Mouse (Mus musculus) heart, embryonic 12.5 days (tissue): Measurements from ENCODE around the gene Peli1. TPM values are rescaled to one million over a fixed set of nuclear protein-coding genes. Genes with fewer than 3 reads are reported as not detected.

ENCODE experiments used
- ATAC-seq: fragments of 200-750 bp; cut with Nextera tagmentation; 2 replicates; pipeline ENCODE4 v1.8.0; 2017; ENCODE audit warnings: moderate TSS enrichment, moderate library complexity; ENCODE audit not compliant: insufficient number of reproducible peaks, low FRiP score
- H3K27ac ChIP-seq: fragments of 300-500 bp; sonication (generic); 2 replicates; pipeline ENCODE4 v1.5.1; 2016; ENCODE audit warnings: mild to moderate bottlenecking, moderate library complexity; ENCODE audit not compliant: poor library complexity, severe bottlenecking
- H3K27me3 ChIP-seq: fragments of 300-500 bp; sonication (generic); replicated peaks from 2 replicates; pipeline ENCODE4 v1.6.1; 2016; ENCODE audit warnings: mild to moderate bottlenecking, moderate library complexity
- H3K36me3 ChIP-seq: fragments of 300-500 bp; sonication (generic); 2 replicates; pipeline ENCODE4 v1.6.1; 2016; ENCODE audit warnings: mild to moderate bottlenecking, moderate library complexity
- H3K4me1 ChIP-seq: fragments of 300-500 bp; sonication (generic); replicated peaks from 2 replicates; pipeline ENCODE4 v1.6.1; 2016; ENCODE audit warnings: mild to moderate bottlenecking
- H3K4me2 ChIP-seq: fragments of 300-500 bp; sonication (generic); 2 replicates; pipeline ENCODE4 v1.6.1; 2016; ENCODE audit warnings: mild to moderate bottlenecking, moderate library complexity
- H3K4me3 ChIP-seq: fragments of 300-500 bp; sonication (generic); 2 replicates; pipeline ENCODE4 v1.5.1; 2016; ENCODE audit warnings: mild to moderate bottlenecking
- H3K9ac ChIP-seq: fragments of 300-500 bp; sonication (generic); 2 replicates; pipeline ENCODE4 v1.6.1; 2016; ENCODE audit warnings: mild to moderate bottlenecking, moderate library complexity
- H3K9me3 ChIP-seq: fragments of 300-500 bp; sonication (generic); replicated peaks from 2 replicates; pipeline ENCODE4 v1.6.1; 2016; ENCODE audit warnings: mild to moderate bottlenecking, moderate library complexity
- WGBS: fragments of 180-500 bp; shearing (Covaris S2); methylation state at CpG from one replicate; pipeline ENCODE4 v1.1.7; 2016; 5-methylcytosine and 5-hydroxymethylcytosine counted together
- polyA plus RNA-seq: library from polyadenylated mRNA; unstranded; fragments of >200 nt; fragmentation: Nextera tagmentation; extraction: Ambion mirVana; gene quantifications from 2 replicates; pipeline ENCODE4 v1.2.1, GENCODE M21; 2016

Gene Peli1
- polyA plus RNA-seq, 1 experiment from 2014 or later = 31.0 TPM

DNA sequence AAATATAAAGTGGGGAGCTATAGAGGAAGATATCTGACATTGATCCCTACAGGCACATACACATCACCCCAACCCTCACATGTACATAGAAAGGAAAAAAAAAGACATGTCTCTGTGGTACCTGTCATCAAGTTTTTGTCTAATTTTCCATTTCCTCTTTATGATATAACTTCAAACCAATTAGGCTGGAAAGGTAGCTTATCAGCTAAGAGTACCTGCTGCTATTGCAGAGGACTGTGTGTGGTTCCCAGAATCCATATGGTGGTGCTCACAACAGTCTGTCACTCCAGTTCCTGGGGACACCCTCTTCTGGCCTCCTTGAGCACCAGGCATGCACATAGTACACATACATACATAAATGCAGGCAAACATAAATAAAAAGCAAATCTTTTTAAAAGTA is 24.7 kb downstream of the Peli1 start:
- Histone ChIP-seq H3K4me3 (no peak overlapping the region), H3K9me3 (no peaks in the 10 kb centered on the region), H3K4me2 (no peak overlapping the region), H3K27ac (no peak overlapping the region), H3K36me3 (no peaks in the 10 kb centered on the region), H3K9ac (no peak overlapping the region), H3K27me3 (no peaks in the 10 kb centered on the region), H3K4me1 (0 out of 2 replicates have a peak, but pooled peaks cover 6% of the 10 kb centered on the region)
- no peak for ATAC-seq

DNA sequence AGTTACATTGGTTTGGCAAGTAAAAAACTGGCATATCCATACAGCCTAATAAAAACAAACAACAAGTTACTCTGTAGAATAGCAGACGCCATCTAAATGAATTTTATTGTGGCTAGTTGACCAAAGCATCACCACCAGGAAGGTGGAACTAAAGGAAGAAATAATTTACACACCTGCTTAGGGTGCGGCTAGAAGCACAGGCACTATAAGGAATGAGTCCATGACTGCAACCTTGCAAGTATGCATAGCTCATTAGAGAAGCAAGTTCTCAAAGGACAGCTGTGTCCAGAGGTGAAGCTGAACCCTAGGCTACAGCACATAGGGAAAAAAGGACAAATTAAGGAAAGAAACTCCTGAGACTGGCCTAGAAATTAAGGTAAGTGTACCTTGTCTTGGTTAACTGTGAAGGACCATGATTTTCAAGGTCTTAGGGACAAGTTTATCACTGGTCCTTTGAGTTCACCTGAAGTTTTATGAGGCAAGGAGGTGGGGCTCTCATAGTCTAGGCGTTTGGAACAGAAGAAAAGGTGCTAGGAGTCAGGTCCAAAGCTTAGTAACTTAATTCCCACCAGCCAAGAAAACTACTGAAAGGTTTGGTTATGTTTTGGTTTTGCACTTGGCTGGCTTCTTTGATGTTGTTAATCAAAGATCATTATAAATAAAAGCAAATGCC is 25.7 kb downstream of the Peli1 start:
- Histone ChIP-seq H3K9me3 (no peaks in the 10 kb centered on the region), H3K27me3 (no peaks in the 10 kb centered on the region), H3K4me1 (0 out of 2 replicates have a peak, but pooled peaks cover 8% of the 10 kb centered on the region), H3K27ac (no peak overlapping the region), H3K4me2 (no peak overlapping the region), H3K4me3 (no peak overlapping the region), H3K36me3 (no peaks in the 10 kb centered on the region), H3K9ac (no peak overlapping the region)
- 85% methylated on average over 3 of the region's 3 CpGs for WGBS
- ATAC-seq = no peak

DNA sequence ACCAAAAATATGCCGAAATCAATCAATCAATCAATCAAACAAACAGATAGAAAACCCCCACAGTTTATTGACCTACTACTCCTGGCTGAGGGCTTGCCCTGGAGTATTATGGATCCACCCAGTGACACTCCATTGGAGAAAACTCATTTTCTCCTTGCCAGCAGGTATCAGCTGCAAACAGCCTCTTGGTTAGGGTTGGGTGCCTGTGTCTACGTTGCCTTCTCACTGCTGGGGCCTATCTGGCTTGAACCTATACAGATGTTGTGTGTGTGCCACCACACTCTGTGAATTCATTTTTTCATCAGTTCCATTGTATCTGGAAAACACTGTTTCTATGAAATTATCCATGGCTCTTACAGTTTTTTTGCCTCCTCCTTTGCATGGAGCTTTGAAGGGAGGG is 30.6 kb downstream of the Peli1 start:
- Histone ChIP-seq H3K4me2 (no peak overlapping the region), H3K4me1 (0 out of 2 replicates have a peak, but pooled peaks cover 8% of the 10 kb centered on the region), H3K9me3 (no peaks in the 10 kb centered on the region), H3K9ac (no peak overlapping the region), H3K4me3 (no peak overlapping the region), H3K27me3 (no peaks in the 10 kb centered on the region), H3K36me3 (no peaks in the 10 kb centered on the region), H3K27ac (no peak overlapping the region)
- no peak for ATAC-seq
- WGBS = 83% methylated on average over 2 of the region's 2 CpGs

GRCm38 (mm10) chr11:21122399-21122798 is 31.3 kb downstream of the Peli1 start:
- Histone ChIP-seq H3K4me3 (no peak overlapping the region), H3K27ac (0 out of 2 replicates have a peak overlapping the region, but pooled peaks have one; percentile 33), H3K4me2 (no peak overlapping the region), H3K9ac (no peak overlapping the region), H3K27me3 (no peaks in the 10 kb centered on the region), H3K4me1 (0 out of 2 replicates have a peak, but pooled peaks cover 8% of the 10 kb centered on the region), H3K36me3 (no peaks in the 10 kb centered on the region), H3K9me3 (no peaks in the 10 kb centered on the region)
- no peak for ATAC-seq
- WGBS = 36% methylated on average over 2 of the region's 2 CpGs

DNA sequence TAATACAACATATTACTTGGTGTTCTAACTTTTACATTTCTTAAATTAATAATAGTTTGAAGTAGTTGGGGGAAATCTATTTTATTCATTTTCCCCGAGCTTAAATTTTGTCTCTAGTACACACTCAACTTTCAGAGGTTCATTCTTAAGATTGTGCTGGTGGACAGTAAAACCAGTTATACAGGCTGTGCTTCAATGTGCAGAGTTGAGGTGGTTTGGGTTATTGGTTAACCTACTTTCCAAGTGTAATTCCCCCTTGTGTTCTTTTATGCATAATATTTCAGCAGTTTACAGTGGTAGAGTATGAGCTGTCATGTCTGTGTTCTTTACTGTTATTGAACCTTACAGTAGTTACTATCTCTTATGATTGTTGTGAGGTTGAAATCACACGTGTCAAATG is 40.6 kb downstream of the Peli1 start:
- no peak overlapping the region for H3K4me3 ChIP-seq
- no peaks in the 10 kb centered on the region for H3K27me3 ChIP-seq
- no peak overlapping the region for H3K4me2 ChIP-seq
- peaks cover 6% of the 10 kb centered on the region for H3K9me3 ChIP-seq
- H3K9ac ChIP-seq = no peak overlapping the region
- peaks cover 5% of the 10 kb centered on the region; the same call in 1 of the 2 replicates for H3K4me1 ChIP-seq
- ATAC-seq = no peak
- H3K36me3 ChIP-seq = peaks cover 9% of the 10 kb centered on the region
- H3K27ac ChIP-seq = no peak overlapping the region
- 73% methylated on average over 2 of the region's 2 CpGs for WGBS

DNA sequence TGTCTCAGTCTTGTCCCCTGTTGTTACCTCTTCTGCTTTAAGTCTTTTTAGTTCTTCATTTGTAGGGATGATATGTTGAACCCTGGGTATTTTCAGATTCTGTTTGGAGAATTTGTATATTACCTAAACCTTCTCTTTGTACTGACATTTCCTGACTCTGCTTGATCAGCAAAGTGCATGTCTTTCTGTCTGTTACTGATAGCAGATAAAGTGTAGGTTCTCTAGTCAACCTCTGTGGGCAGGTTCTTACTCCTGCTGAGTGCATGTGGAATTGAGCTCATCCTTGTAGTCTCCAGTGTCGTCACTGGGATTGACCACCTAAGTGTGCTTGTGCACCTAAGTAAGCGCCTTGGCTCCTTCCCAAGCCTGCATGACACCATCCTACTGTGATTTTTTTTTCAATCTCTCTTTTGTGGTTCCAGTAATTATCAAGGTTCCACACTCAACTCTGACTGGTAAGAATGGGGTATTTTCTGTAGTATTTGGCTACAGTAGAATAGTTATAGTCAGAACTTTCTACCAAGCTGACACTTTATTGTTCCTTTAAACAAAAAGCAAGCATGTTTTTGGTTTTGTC is 43.9 kb downstream of the Peli1 start:
- H3K36me3 ChIP-seq = peaks cover 14% of the 10 kb centered on the region
- ATAC-seq = no peak
- no peak overlapping the region for H3K4me2 ChIP-seq
- no peak overlapping the region for H3K9ac ChIP-seq
- WGBS = 78% methylated on average over 2 of the region's 2 CpGs
- H3K27me3 ChIP-seq = no peaks in the 10 kb centered on the region
- H3K27ac ChIP-seq = no peak overlapping the region
- no peaks in the 10 kb centered on the region for H3K9me3 ChIP-seq
- peaks cover 5% of the 10 kb centered on the region; the same call in 1 of the 2 replicates for H3K4me1 ChIP-seq
- no peak overlapping the region for H3K4me3 ChIP-seq

GRCm38 (mm10) chr11:21139453-21139852 is 48.4 kb downstream of the Peli1 start:
- Histone ChIP-seq H3K9me3 (no peaks in the 10 kb centered on the region), H3K36me3 (peaks cover 38% of the 10 kb centered on the region), H3K4me1 (no peaks in the 10 kb centered on the region), H3K4me3 (no peak overlapping the region), H3K27ac (no peak overlapping the region), H3K4me2 (no peak overlapping the region), H3K27me3 (no peaks in the 10 kb centered on the region), H3K9ac (no peak overlapping the region)
- WGBS = 85% methylated on average over 1 of the region's 1 CpGs
- no peak for ATAC-seq

DNA sequence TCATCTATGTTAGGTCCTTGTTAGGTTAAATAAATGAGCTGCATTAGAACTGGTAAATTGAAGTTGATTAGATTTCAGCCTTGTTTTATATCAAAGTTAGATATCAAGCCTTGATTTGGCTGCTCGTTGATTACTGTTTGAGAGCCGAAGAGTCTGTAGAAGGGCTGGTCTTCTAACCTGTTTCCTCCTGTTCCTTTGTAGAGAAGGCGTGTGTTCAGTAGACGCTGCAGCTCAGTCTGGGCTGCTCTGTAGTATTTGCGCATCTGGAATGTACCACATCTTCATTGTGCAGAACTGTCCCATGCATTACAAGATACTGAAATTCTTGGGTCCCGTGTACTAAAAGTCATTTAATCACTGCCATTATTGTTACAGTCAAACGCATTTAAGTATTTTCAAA is 50.2 kb downstream of the Peli1 start:
- WGBS = 90% methylated on average over 7 of the region's 7 CpGs

GRCm38 (mm10) chr11:21141755-21142154 is 50.7 kb downstream of the Peli1 start:
- Histone ChIP-seq H3K4me2 (no peak overlapping the region), H3K9ac (no peak overlapping the region), H3K27me3 (no peaks in the 10 kb centered on the region), H3K27ac (no peak overlapping the region), H3K4me3 (no peak overlapping the region), H3K4me1 (no peaks in the 10 kb centered on the region), H3K9me3 (no peaks in the 10 kb centered on the region), H3K36me3 (peaks cover 38% of the 10 kb centered on the region)
- no peak for ATAC-seq
- WGBS = 92% methylated on average over 4 of the region's 4 CpGs

More for the DNA sequence above, 50.2 kb downstream of the Peli1 start:
- no peaks in the 10 kb centered on the region for H3K4me1 ChIP-seq
- no peak overlapping the region for H3K9ac ChIP-seq
- no peak overlapping the region for H3K4me2 ChIP-seq
- no peak for ATAC-seq
- no peaks in the 10 kb centered on the region for H3K9me3 ChIP-seq
- H3K36me3 ChIP-seq = peaks cover 37% of the 10 kb centered on the region
- no peak overlapping the region for H3K27ac ChIP-seq
- H3K27me3 ChIP-seq = no peaks in the 10 kb centered on the region
- no peak overlapping the region for H3K4me3 ChIP-seq

- Histone ChIP-seq H3K4me2 (no peak overlapping the region), H3K4me1 (no peaks in the 10 kb centered on the region), H3K27me3 (no peaks in the 10 kb centered on the region), H3K4me3 (no peak overlapping the region), H3K27ac (no peak overlapping the region), H3K9ac (no peak overlapping the region), H3K9me3 (0 out of 2 replicates have a peak, but pooled peaks cover 3% of the 10 kb centered on the region), H3K36me3 (peaks cover 48% of the 10 kb centered on the region)
- ATAC-seq = no peak
- 73% methylated on average over 4 of the region's 4 CpGs for WGBS
Measured at GRCm38 (mm10) chr11:21149476-21149875, 58.4 kb downstream of the Peli1 start.

GRCm38 (mm10) chr11:21150316-21150715 is 59.2 kb downstream of the Peli1 start:
- H3K4me2 ChIP-seq = no peak overlapping the region
- H3K4me1 ChIP-seq = no peaks in the 10 kb centered on the region
- H3K27ac ChIP-seq = no peak overlapping the region
- no peak overlapping the region for H3K4me3 ChIP-seq
- 89% methylated on average over 5 of the region's 5 CpGs for WGBS
- no peak for ATAC-seq
- peaks cover 50% of the 10 kb centered on the region for H3K36me3 ChIP-seq
- H3K27me3 ChIP-seq = no peaks in the 10 kb centered on the region
- H3K9ac ChIP-seq = no peak overlapping the region
- H3K9me3 ChIP-seq = 0 out of 2 replicates have a peak, but pooled peaks cover 3% of the 10 kb centered on the region
